Mouse (Mus musculus): ENCODE measurements around the gene Tspyl2. TPM values are rescaled to one million over a fixed set of nuclear protein-coding genes. Genes with fewer than 3 reads are reported as not detected.

Gene Tspyl2
- polyA plus RNA-seq, 2 experiments from 2014 or later, result 9.2 to 9.9 TPM

Other genes with a start within 250 kb of the Tspyl2 start
- not detected for gene Iqsec2, start 198.2 kb downstream of the Tspyl2 start, polyA plus RNA-seq (2017; shearing (Covaris generic))
- gene Kdm5c, start 109.4 kb downstream of the Tspyl2 start, polyA plus RNA-seq (2017; shearing (Covaris generic)), result 10 to 100 TPM; 23.8 to 27.1 TPM
- 10 to 100 TPM; 25.4 to 26.8 TPM for gene Kantr, start 14.9 kb downstream of the Tspyl2 start, polyA plus RNA-seq (2017; shearing (Covaris generic))
- gene Gpr173, start 26.3 kb upstream of the Tspyl2 start, polyA plus RNA-seq (2017; shearing (Covaris generic)), result not detected
- not detected for gene Cldn34a, start 220.9 kb upstream of the Tspyl2 start, polyA plus RNA-seq (2017; shearing (Covaris generic))

Data from activated CD4-positive, CD25-positive, alpha-beta regulatory T cell, adult 4 months (primary cell).